Mouse (Mus musculus) hindbrain, embryonic 15.5 days (tissue): ENCODE results near the gene Nucb1. TPM values are rescaled to one million over a fixed set of nuclear protein-coding genes. Genes with fewer than 3 reads are reported as not detected.
"Not testable (repeated sequence)": the region's sequence is repeated elsewhere in the genome, so short reads cannot be mapped to it uniquely, and the experiment has no call there.

Source experiments
- ATAC-seq: fragments of 200-750 bp; cut with Nextera tagmentation; 2 replicates; pipeline ENCODE4 v1.8.0; 2017; ENCODE audit warnings: low read depth, moderate number of reproducible peaks, moderate TSS enrichment; ENCODE audit not compliant: low FRiP score
- H3K27ac ChIP-seq: fragments of 300-500 bp; sonication (generic); replicated peaks from 2 replicates; pipeline ENCODE4 v1.5.1; 2015; ENCODE audit warnings: mild to moderate bottlenecking, inconsistent platforms
- H3K27me3 ChIP-seq: fragments of 300-500 bp; sonication (generic); 2 replicates; pipeline ENCODE4 v1.6.1; 2015; ENCODE audit warnings: control low read depth, inconsistent platforms
- H3K36me3 ChIP-seq: fragments of 300-500 bp; sonication (generic); 2 replicates; pipeline ENCODE4 v1.6.1; 2015; ENCODE audit warnings: control low read depth, inconsistent platforms
- H3K4me1 ChIP-seq: fragments of 300-500 bp; sonication (generic); replicated peaks from 2 replicates; pipeline ENCODE4 v1.6.1; 2015; ENCODE audit warnings: control low read depth, inconsistent platforms
- H3K4me2 ChIP-seq: fragments of 300-500 bp; sonication (generic); 2 replicates; pipeline ENCODE4 v1.6.1; 2015; ENCODE audit warnings: moderate library complexity, mild to moderate bottlenecking, inconsistent platforms
- H3K4me3 ChIP-seq: fragments of 300-500 bp; sonication (generic); 2 replicates; pipeline ENCODE4 v1.5.1; 2015; ENCODE audit warnings: mild to moderate bottlenecking, inconsistent platforms
- H3K9ac ChIP-seq: fragments of 300-500 bp; sonication (generic); 2 replicates; pipeline ENCODE4 v1.6.1; 2015; ENCODE audit warnings: inconsistent platforms
- H3K9me3 ChIP-seq: fragments of 300-500 bp; sonication (generic); 2 replicates; pipeline ENCODE4 v1.6.1; 2016; ENCODE audit warnings: control low read depth, inconsistent platforms
- WGBS: fragments of 180-500 bp; shearing (Covaris S2); methylation state at CpG from one replicate; pipeline ENCODE4 v1.1.7; 2015; 5-methylcytosine and 5-hydroxymethylcytosine counted together
- polyA plus RNA-seq: library from polyadenylated mRNA; unstranded; fragments of >200 nt; fragmentation: Nextera tagmentation; extraction: Ambion mirVana; gene quantifications from 2 replicates; pipeline ENCODE4 v1.2.1, GENCODE M21; 2015

The Nucb1 gene
- polyA plus RNA-seq, 1 experiment from 2014 or later, result 137 TPM

GRCm38 (mm10) chr7:45465549-45465948, 44.7 kb downstream of the Nucb1 start:
- Histone ChIP-seq H3K36me3 (peaks cover 24% of the 10 kb centered on the region), H3K9me3 (no peaks in the 10 kb centered on the region), H3K9ac (peak overlapping the region; percentile 85; the same call in 1 of the 2 replicates), H3K27ac (no peak overlapping the region), H3K4me2 (peak overlapping the region; percentile 77), H3K27me3 (no peaks in the 10 kb centered on the region), H3K4me3 (peak overlapping the region; percentile 81), H3K4me1 (peaks cover 32% of the 10 kb centered on the region)
- no peak for ATAC-seq
- 78% methylated on average over 9 of the region's 9 CpGs for WGBS

- Histone ChIP-seq H3K4me2 (peak overlapping the region; percentile 77), H3K4me3 (peak overlapping the region; percentile 81; the same call in 1 of the 2 replicates), H3K4me1 (peaks cover 36% of the 10 kb centered on the region), H3K36me3 (peaks cover 24% of the 10 kb centered on the region), H3K9ac (0 out of 2 replicates have a peak overlapping the region, but pooled peaks have one; percentile 85), H3K27ac (no peak overlapping the region), H3K27me3 (no peaks in the 10 kb centered on the region), H3K9me3 (no peaks in the 10 kb centered on the region)
- 93% methylated on average over 12 of the region's 12 CpGs for WGBS
- no peak for ATAC-seq
Measured at GRCm38 (mm10) chr7:45465112-45465511, 45.1 kb downstream of the Nucb1 start.

GRCm38 (mm10) chr7:45463987-45464778, 46.0 kb downstream of the Nucb1 start:
- Histone ChIP-seq H3K27ac (no peak overlapping the region), H3K9me3 (no peaks in the 10 kb centered on the region), H3K27me3 (no peaks in the 10 kb centered on the region), H3K4me2 (no peak overlapping the region), H3K36me3 (peaks cover 24% of the 10 kb centered on the region), H3K4me3 (no peak overlapping the region), H3K4me1 (peaks cover 39% of the 10 kb centered on the region), H3K9ac (no peak overlapping the region)
- WGBS, result 97% methylated on average over 7 of the region's 7 CpGs
- no peak for ATAC-seq

GRCm38 (mm10) chr7:45462868-45463267, 47.3 kb downstream of the Nucb1 start:
- Histone ChIP-seq H3K4me1 (peaks cover 45% of the 10 kb centered on the region), H3K36me3 (peaks cover 27% of the 10 kb centered on the region)
- H3K4me3 ChIP-seq, H3K4me2 ChIP-seq, H3K27me3 ChIP-seq, H3K9me3 ChIP-seq, H3K27ac ChIP-seq, H3K9ac ChIP-seq, ATAC-seq: not testable (repeated sequence)
- WGBS, result 80% methylated on average over 4 of the region's 4 CpGs

- peaks cover 30% of the 10 kb centered on the region for H3K36me3 ChIP-seq
- no peak for ATAC-seq
- peaks cover 51% of the 10 kb centered on the region for H3K4me1 ChIP-seq
- no peaks in the 10 kb centered on the region for H3K27me3 ChIP-seq
- no peak overlapping the region for H3K4me2 ChIP-seq
- no peak overlapping the region for H3K27ac ChIP-seq
- no peaks in the 10 kb centered on the region for H3K9me3 ChIP-seq
- 87% methylated on average over 4 of the region's 4 CpGs for WGBS
- H3K4me3 ChIP-seq, result no peak overlapping the region
- H3K9ac ChIP-seq, result no peak overlapping the region
Measured at GRCm38 (mm10) chr7:45462325-45462724, 47.9 kb downstream of the Nucb1 start.

GRCm38 (mm10) chr7:45461781-45462180, 48.4 kb downstream of the Nucb1 start:
- no peak overlapping the region for H3K9ac ChIP-seq
- no peak overlapping the region for H3K4me2 ChIP-seq
- 81% methylated on average over 4 of the region's 4 CpGs for WGBS
- peaks cover 56% of the 10 kb centered on the region for H3K4me1 ChIP-seq
- ATAC-seq, result no peak
- no peaks in the 10 kb centered on the region for H3K27me3 ChIP-seq
- peaks cover 34% of the 10 kb centered on the region for H3K36me3 ChIP-seq
- no peak overlapping the region for H3K27ac ChIP-seq
- no peak overlapping the region for H3K4me3 ChIP-seq
- H3K9me3 ChIP-seq, result no peaks in the 10 kb centered on the region

GRCm38 (mm10) chr7:45461326-45461725, 48.9 kb downstream of the Nucb1 start:
- Histone ChIP-seq H3K4me2 (no peak overlapping the region), H3K9me3 (no peaks in the 10 kb centered on the region), H3K4me3 (no peak overlapping the region), H3K36me3 (peaks cover 34% of the 10 kb centered on the region), H3K27ac (peak overlapping the region; percentile 95), H3K9ac (no peak overlapping the region), H3K27me3 (no peaks in the 10 kb centered on the region), H3K4me1 (peaks cover 59% of the 10 kb centered on the region)
- 60% methylated on average over 4 of the region's 5 CpGs for whole genome bisulfite sequencing
- ATAC-seq, result no peak

- H3K4me2 ChIP-seq, result peak overlapping the region; percentile 64; the same call in 1 of the 2 replicates
- WGBS, result 23% methylated on average over 13 of the region's 13 CpGs
- 0 out of 2 replicates have a peak overlapping the region, but pooled peaks have one; percentile 5 for H3K4me3 ChIP-seq
- H3K4me1 ChIP-seq, result peaks cover 58% of the 10 kb centered on the region
- H3K27ac ChIP-seq, result peak overlapping the region; percentile 95
- no peaks in the 10 kb centered on the region for H3K27me3 ChIP-seq
- no peak overlapping the region for H3K9ac ChIP-seq
- peaks cover 34% of the 10 kb centered on the region for H3K36me3 ChIP-seq
- no peaks in the 10 kb centered on the region for H3K9me3 ChIP-seq
- no peak for ATAC-seq
Measured at GRCm38 (mm10) chr7:45460860-45461314, 49.3 kb downstream of the Nucb1 start.

- Histone ChIP-seq H3K27me3 (no peaks in the 10 kb centered on the region), H3K4me3 (peak overlapping the region; percentile 77), H3K27ac (peak overlapping the region; percentile 95), H3K4me2 (peak overlapping the region; percentile 64), H3K4me1 (peaks cover 53% of the 10 kb centered on the region), H3K9ac (peak overlapping the region; percentile 39; the same call in 1 of the 2 replicates), H3K36me3 (peaks cover 33% of the 10 kb centered on the region), H3K9me3 (no peaks in the 10 kb centered on the region)
- 73% methylated on average over 7 of the region's 7 CpGs for WGBS
- no peak; the same call in 1 of the 2 replicates for ATAC-seq
Measured at GRCm38 (mm10) chr7:45460377-45460776, 49.8 kb downstream of the Nucb1 start.

- Histone ChIP-seq H3K4me2 (peak within 1 kb of the TSS; percentile 87), H3K36me3 (peaks cover 27% of the 10 kb centered on the region), H3K4me1 (peaks cover 46% of the 10 kb centered on the region), H3K4me3 (peak within 1 kb of the TSS; percentile 77), H3K9ac (peak within 1 kb of the TSS; percentile 86), H3K27ac (peak within 1 kb of the TSS; percentile 95)
- under 1% methylated on average over 28 of the region's 37 CpGs for WGBS
- ATAC-seq, result peak; percentile 97
- H3K9me3 ChIP-seq, H3K27me3 ChIP-seq: not testable (repeated sequence)
Measured at GRCm38 (mm10) chr7:45459564-45460140, 50.6 kb downstream of the Nucb1 start, which contains the start of gene Ftl1. TSS of gene Ftl1 (minus strand) at chr7:45459884.

GRCm38 (mm10) chr7:45458748-45459563, 51.2 kb downstream of the Nucb1 start:
- no peaks in the 10 kb centered on the region for H3K27me3 ChIP-seq
- peak; percentile 71; the same call in 1 of the 2 replicates for ATAC-seq
- peaks cover 44% of the 10 kb centered on the region for H3K4me1 ChIP-seq
- H3K9me3 ChIP-seq, result no peaks in the 10 kb centered on the region
- H3K36me3 ChIP-seq, result peaks cover 27% of the 10 kb centered on the region
- H3K27ac ChIP-seq, result peak overlapping the region; percentile 95
- under 1% methylated on average over 40 of the region's 43 CpGs for WGBS
- H3K4me3 ChIP-seq, result peak overlapping the region; percentile 77
- H3K9ac ChIP-seq, result peak overlapping the region; percentile 86
- peak overlapping the region; percentile 87 for H3K4me2 ChIP-seq
